Mouse (Mus musculus): ENCODE measurements around the gene Hat1.

Hat1 gene

GRCm38 (mm10) chr2:71462066-71462465 is 73.3 kb downstream of the Hat1 start:
- no peak for DNase-seq (ENCODE audit: low read depth in 2 of 2, low spot score in 2 of 2)

DNA sequence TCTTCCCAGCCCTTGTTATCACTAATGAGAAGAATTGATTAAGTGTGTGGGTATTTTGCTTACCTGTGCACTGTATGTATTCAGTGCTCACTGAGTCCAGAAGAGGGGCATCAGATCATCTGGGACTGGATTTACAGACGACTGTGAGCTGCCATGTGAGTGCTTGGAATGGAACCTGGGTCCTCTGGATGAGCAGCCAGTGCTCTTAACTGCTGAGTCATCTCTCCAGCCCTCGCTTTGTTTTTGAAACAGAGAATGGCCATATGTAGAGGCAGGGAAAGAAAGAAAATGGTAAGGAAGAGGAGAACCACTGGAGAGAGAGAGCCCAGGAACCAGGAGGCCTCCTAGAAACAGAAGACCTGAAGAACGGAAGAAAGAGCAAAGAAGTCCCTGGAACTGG is 73.8 kb downstream of the Hat1 start:
- DNase-seq (ENCODE audit: low read depth in 2 of 2, low spot score in 2 of 2), result no peak

- DNase-seq (ENCODE audit: low read depth in 2 of 2, low spot score in 2 of 2), result no peak
These were observed 77.3 kb downstream of the Hat1 start for GRCm38 (mm10) chr2:71466103-71466502.

DNA sequence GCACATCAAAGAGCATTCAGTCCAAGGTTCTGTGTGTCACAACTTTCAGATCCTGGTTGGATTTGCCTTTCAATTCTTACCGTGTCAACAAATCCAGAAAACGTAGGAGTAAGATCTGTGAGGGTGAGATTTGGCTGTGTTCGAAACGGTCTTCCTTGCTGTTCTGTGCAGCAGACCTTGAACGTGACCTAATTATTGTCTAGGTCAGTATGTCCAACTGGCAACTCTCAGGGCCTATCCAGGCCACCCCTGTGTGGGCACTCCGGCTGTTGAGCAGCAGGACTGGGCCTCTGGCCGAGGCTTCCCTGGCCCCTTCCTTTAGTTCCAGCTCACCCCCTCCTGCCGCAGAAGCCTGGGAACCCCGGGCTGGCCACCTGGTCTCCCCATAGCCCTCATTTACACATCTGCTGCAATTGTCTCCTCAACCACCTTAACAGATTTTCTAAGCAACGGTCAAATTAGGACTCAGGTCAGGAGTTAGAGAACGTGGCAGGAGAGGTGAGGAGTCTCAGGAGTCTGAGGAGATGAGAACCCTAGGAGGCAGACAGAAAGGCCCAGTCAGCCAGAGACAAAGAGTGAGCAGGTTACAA is 78.2 kb downstream of the Hat1 start:
- no peak for DNase-seq (ENCODE audit: low read depth in 2 of 2, low spot score in 2 of 2)

- no peak for DNase-seq (ENCODE audit: low read depth in 2 of 2, low spot score in 2 of 2)
These were observed 82.3 kb downstream of the Hat1 start for GRCm38 (mm10) chr2:71471094-71471493.

DNA sequence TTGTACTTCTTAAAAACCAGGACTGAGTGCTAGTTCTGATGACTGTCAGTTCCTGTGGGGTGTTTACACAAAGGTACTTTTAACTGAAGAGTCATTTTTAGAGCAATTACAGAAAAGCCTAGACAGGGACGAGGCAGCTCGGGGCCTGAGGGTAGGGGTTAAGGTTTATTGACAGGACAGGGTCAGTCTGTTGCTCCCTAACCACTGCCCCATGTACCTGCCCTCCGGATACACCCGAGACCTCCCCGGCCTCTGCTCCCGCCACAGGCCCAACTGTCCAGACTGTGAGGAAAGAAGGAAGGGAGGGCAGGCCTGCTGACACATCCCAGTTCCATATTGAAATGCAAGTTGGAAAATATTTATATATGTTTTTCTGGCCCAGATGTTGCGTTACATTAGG is 85.1 kb downstream of the Hat1 start:
- DNase-seq (ENCODE audit: low read depth in 2 of 2, low spot score in 2 of 2), result no peak

- DNase-seq (ENCODE audit: low read depth in 2 of 2, low spot score in 2 of 2), result no peak
These were observed 85.6 kb downstream of the Hat1 start for GRCm38 (mm10) chr2:71474345-71474744.

DNA sequence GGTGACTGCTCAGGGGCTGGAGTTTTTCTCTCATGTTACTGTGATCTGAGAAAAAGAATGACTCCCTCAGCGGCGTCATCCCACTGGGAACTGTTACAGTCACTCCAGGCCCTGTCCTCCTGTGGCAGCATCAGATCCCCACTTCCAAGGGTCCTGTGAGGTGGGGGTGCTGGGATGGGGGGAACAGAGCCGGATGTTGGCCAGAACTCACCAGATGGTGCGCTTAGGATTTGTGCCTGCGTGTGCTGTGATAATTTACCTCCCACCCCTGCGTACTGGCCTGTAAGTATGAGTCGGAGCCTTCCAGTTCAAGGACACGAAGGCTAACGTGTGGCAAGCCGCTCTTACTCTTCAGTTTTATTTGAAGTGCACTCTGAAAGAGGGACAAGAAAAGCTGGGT is 86.6 kb downstream of the Hat1 start:
- DNase-seq (ENCODE audit: low read depth in 2 of 2, low spot score in 2 of 2), result no peak

GRCm38 (mm10) chr2:71475760-71476159 is 87.0 kb downstream of the Hat1 start:
- no peak for DNase-seq (ENCODE audit: low read depth in 2 of 2, low spot score in 2 of 2)

- DNase-seq (ENCODE audit: low read depth in 2 of 2, low spot score in 2 of 2), result no peak
These were observed 89.0 kb downstream of the Hat1 start for GRCm38 (mm10) chr2:71477787-71478186.

- no peak for DNase-seq (ENCODE audit: low read depth in 2 of 2, low spot score in 2 of 2)
These were observed 91.2 kb downstream of the Hat1 start for GRCm38 (mm10) chr2:71479917-71480316.

DNA sequence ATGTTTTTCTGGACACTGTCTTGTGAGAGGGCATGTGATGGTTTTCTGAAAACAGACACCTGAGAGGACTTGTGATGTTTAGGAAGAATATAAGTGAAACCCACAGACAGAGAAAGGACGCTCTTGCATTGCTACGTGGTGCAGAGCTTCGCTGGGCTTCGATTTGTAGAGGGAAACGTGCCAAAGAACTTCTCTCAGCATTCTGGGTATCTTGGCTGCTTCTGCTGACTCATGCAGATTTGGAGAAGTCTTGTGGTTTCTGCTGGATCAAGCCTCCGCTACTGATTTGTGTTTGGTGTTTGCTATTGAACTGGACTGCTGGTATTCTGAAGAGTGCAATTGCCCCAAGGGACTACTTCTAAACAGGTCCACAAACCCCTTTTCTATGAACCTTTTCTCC is 93.1 kb downstream of the Hat1 start:
- DNase-seq (ENCODE audit: low read depth in 2 of 2, low spot score in 2 of 2), result no peak

- DNase-seq (ENCODE audit: low read depth in 2 of 2, low spot score in 2 of 2), result no peak
These were observed 94.4 kb downstream of the Hat1 start for GRCm38 (mm10) chr2:71483046-71483716.

- DNase-seq (ENCODE audit: low read depth in 2 of 2, low spot score in 2 of 2), result no peak
These were observed 94.9 kb downstream of the Hat1 start for GRCm38 (mm10) chr2:71483717-71484066.
